Mouse (Mus musculus) heart, adult 9 months (tissue): Measurements from ENCODE around the gene Gpx4.

ENCODE experiments used
- DNase-seq, 2 experiments: peaks; one replicate each; pipeline ENCODE4 v3.0.0; 2022; ENCODE audit warnings: low spot score in 2 of 2

Gene Gpx4

DNA sequence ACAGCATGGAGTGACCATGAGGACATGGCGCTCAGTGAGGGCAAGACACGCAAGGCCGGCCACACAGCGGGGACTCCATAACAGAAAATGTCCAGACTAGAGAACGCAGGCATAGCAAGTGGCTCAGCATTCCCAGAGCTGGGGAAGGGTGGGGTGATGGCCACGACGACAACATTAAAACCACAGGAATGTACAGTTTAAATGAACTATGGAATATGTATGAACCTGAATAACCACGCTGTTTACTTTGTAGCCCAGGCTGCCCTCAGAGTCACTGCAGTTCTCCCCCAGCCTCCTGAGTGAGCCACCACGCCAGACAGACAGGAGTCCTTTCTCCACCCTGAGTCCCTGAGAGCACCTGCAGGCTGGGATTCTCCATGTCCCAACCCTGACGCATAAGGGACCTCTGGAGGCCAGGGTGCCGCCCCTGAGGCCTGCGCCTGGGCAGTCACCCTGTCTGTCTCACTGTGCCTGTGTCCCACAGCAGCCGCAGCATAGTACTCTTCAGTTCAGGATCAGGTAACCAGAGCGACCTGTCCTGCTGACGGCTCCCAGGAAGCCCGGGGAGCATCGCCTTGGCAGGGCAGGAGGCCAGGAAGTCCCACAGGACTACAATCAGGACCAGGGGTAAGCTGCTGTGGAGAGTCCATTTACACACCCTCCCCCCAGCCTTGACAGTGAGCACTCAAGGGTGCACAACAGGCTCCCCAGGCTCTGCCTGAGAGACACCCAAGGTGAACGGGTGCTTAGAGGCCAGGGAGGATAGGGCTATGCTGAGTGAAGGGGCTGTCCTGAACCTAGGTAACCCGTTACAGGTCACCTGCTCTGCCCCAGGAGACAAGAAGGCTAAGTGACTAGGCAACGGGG lies 25.9 kb downstream of the Gpx4 start:
- no peak for DNase-seq

DNA sequence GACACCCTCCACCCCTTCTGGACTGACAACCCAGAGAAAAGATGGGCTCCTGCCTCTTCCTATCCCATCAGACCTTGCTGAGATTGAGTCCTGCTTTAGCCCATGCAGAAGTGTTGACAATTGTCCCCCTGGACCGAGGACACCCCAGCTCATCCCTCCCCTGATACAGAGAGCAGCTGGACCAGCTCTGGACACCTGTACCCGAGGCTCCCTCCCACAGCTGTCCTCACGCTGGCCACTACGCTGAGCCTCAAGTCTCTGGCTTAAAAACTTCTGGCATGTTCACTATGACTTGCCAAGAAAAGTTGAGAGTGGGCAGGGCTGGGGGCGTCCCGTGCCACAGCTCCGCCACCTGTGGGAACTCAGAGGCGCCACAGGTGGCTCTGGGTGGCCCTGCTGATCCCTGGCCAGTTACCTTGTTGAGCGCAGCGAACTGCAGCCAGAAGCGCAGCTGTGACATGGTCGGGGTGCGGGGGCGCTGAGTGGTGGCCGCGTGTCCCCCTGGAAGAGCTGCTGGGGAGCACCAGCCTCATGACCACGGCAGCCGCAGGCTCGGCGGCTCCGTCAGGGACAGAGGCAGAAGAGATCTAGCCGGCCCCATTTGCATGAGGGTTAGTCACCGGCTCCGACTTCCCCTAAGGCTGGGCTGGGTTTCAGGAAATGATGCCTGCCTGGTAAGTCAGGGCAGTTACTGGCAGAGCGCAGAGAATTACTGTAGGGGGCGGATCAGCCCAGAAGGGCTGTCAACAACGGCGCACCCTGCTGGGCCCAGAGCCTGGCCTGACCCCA lies 28.0 kb downstream of the Gpx4 start:
- DNase-seq = peak; percentile 82 to 86

DNA sequence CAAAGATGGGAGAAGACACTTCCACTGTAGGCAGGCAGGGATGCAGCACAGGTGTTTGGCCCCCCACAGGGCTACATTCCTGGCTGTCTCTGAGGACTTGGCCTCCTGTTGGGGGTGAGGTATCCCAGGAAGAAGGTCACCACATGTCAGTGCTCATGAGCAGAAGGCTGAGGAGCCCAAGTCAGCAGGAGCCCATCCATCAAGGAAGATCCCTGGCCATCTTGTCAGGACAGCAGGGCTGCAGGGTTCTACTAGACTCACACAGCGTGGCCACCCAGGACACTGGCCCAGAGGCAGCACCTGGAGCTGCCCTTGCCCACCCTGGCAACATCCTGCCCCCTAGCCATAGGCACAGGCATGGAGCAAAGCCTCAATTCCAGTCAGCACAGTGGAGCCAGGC lies 29.0 kb downstream of the Gpx4 start:
- no peak for DNase-seq

DNA sequence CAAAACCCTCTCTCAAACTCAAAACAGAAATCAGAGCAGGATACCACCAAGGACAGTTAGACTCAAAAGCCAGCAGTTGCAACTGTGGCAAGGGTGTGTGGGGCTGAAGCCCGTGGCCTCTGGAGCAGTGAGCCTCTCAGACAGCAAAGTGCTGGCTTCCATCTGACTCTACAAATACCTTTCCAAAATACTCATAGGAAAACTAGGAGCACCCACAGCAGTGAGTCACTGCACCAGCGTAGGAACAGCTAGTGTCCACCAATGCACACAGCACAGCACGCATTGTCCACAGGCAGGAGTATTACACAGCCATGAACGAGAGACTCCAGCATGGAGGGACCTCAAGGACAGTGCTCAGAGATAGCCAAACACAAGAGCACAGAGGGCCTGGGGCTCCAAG lies 29.4 kb downstream of the Gpx4 start:
- DNase-seq = no peak

DNA sequence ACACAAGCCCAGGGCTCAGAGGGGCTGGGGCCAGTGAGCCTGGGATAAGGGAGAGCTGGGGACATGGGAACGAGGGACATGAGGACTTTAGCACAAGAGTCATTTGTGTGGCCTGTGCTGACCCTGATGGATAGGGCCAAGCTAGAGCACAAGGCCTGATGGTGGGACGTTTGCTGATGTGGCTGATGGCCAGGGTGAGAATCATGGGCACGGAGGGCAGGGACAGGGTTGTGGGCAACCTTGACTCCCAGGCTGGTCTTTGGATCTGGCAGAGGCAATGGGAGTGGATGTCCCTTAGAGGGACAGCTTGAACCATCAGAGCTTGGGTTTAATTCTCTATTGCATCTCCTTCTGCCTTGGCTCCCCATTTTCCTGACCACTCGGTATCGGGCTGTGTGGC lies 30.3 kb downstream of the Gpx4 start:
- DNase-seq = no peak

DNA sequence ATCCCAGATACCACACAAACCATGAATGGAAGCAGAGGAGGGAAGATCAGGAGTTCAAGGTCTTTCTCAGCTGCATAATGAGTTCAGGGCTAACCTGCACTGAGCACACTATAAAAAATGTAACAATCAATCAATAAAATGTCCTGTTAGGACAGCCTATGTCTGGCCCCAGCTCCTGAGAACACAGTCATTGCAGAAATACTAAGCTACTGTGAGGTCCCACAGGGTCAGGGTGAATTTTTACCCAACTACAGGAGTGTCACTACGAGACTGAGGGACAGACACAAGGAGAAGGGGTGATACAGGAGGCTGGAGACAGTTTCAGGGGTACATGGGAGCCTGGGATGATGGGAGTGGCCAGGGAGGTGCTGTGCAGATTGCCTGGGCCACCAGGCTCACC lies 31.4 kb downstream of the Gpx4 start:
- no peak for DNase-seq

DNA sequence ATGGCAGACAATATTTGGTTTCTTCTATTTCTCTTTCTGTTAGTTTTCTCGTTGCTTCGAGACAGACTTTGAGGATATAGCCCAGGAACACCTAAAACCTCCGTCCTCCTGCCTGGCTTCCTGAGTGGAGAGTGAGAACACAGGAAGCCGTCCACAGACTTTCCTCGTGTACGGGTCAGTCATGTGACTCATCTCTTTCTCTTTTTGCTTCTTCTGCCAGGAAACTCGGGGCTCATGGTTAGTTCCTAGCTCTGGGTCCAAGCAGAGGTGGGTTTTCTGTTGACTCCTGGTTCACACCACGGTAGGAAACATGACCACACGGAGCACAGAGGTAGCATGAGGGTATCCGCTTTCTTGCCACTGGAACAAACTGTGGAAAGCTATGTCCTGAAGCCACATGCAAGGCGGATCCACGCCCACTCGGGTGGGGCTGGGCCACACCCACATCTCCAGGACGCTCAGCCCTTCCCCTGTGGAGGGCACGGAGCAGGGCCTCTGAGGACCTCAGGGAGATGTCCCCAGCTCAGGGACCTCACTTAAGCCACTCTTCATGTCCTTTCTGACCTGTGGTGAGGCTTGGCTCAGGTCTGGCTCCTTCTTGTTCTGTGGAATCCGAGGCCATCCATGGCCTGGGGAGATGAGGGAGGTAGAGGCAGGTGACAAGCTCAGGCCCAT lies 33.6 kb downstream of the Gpx4 start:
- no peak for DNase-seq

DNA sequence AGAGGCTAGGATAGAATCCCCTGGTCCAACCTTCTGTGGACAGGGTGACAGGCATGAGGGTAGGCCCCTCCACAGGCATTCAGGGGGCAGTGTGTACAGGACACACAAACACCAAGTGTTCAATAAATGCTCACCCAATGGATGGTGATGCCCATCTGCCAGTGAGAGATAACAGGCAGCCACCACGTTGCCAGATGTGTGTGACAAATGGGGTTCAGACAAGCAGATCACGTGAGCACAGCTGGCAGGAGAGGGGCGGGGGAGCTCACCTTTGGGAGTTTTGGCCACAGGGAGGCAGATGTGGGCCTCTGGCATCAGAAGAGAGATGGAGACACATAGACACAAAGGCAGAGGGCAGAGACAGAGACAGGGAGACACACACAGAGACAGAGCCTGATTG lies 34.1 kb downstream of the Gpx4 start:
- no peak for DNase-seq

DNA sequence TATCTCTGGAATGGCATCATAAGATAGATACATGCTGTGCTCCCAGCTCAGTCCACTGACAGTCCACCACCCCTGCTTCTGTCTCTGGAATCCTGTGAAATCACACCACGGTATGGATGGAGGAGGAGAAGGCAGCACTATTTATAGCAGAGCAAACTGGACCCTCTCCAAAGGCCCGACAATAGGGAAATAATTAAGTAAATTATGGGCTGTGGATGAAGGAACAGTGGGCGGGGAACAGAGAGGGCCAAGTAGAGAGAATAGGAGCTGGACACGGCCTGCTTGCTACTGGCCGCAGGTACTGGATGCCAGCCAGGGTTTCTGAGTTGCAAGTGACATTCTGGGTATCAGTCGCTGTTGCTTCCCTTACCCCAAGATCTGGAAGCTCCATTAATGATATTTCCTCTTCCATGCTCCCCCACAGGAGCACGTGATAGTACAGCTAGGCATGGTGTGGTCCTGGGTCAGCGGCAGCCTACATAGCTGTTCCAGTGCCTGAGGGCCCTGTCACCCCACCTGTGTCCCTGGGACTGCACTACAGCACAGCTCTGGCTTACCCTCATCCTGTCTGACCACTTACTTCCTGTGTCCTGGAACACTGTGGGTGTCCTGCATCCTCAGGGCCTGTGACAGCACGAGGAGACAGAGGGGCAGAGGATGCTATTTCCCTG lies 38.0 kb downstream of the Gpx4 start:
- no peak for DNase-seq

DNA sequence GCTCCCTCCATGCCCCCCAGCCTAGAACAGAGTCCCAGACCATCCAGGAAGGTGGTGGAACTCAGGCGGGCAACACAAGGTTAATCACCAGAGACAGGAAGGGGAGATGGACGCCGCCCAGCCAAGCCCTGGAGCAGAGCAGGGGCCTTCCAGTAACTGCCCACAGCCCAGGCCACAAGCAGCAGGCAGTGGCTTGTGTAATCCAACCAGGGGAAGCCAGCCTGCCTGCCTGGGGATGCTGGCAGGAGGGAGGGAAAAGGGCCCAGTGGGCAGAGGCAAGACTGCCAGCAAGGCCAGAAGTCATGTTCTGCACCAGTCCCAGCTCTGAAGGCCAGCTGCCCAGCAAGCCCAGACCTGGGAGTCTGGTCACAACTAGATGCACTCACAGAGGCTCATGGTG lies 39.9 kb downstream of the Gpx4 start:
- no peak for DNase-seq

DNA sequence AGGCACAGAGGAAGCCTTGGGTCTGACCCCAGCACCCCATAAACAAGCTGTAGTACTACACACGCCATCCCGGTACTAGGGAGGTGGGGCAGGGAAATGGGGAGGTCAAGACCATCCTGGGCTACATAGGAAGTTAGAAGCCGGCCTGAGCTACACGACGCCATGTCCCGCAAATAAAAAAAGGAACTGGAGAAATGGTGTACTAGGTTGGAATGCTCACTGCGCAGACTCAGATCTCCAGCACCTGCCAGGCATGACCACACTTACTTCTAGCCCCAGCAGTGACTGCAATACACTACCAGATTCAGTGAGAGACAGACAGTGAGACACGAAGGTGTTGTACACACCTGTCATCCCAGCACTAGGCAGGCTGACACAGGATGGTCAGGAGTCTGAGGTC lies 40.5 kb downstream of the Gpx4 start:
- DNase-seq = no peak

DNA sequence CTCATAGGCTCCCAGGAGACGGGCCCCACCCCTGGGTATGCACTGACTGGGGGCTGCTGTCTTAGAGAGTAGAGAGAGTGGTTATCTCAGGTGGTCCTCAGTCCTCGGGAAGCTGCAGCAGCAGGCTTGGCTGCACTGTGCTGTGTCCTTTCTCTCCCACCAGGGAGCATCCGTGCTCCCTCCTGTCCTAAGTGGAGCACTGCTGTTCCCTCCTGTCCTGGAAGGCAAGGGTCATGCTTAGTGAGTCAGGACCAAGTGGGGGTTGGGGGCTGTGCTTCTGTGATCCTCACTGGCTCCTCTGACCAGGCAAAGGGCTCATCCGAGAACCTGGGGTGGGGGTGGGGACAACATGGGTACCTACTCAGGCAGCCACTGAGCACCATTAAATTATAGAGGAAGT lies 42.2 kb downstream of the Gpx4 start:
- no peak for DNase-seq

DNA sequence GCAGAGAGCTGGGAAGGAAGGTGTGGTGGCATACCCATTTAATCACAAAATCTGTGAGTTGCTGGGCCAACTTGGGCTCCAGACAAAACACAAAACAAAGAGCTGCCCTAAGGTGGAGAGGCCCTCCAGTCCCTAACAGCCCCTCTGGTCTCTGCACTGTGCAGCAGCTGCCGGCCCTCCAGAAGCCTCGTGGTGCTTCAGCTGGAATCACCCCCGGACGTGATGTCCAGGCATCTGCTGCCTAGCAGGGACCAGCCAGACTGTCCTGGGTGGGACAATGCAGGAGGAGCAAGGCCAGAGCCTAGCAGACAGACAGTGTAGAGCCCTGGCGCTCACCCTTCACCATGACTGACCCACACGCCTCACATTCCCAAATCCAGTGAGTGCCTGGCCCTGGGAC lies 44.6 kb downstream of the Gpx4 start:
- DNase-seq = no peak

DNA sequence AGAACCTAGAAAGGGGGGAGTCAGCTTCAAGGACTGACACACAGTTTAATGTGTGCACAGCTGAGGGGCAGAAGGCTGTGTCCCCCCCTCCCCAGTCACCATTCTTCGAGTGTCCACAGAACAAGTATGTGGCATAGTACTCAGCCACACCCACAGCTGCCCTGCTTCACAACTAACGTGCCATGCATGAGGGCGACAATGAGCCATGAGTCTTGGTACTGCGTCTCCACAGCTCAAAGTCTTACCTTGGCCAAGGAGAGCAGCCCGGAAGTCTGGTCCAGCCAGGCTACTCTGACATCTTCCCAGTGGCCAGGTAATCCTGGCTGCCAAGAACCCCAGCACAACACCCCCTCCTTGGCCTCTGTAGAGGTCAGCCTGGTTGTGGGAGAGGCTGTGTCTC lies 45.7 kb downstream of the Gpx4 start:
- DNase-seq = no peak

DNA sequence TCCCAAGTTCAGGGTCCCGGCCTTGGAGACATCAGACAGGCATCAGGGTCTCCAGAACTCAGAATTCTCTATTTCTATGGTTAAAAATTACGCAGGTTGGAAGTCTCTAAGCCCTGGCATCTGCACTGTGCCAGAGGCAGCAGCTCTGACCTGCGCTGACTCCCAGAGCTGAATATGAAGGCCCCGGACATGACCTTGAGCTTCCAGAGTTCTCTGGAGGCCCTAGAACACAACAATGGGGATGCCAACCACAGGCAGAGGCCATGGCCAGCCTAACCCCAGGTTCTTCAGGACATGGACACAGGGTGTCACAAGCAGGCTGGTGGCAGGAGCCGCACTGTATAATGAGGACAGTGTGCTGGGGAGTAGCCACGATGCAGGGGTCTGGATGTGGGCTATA lies 47.1 kb downstream of the Gpx4 start:
- peak in 1 of 2 experiments; percentile 23 for DNase-seq

DNA sequence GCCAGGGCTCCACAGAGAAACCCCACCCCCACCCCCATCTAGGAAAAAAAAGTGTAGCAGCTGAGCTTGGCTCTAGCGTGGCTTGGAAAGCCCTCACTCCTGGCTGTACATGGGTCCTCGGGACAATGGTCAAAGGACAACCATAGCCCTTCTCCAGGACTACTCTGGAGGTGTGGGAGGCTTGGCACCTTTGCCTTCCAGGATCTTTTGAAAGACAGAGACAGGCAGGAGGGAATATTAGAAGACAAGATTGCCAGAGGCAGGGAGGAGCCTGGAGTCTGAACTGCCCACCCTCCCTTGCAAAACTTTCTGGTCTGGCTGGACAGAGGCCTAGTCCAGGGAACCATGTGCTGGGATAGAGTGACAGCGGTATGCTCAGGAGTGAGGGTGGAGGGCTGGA lies 47.7 kb downstream of the Gpx4 start:
- DNase-seq = no peak

DNA sequence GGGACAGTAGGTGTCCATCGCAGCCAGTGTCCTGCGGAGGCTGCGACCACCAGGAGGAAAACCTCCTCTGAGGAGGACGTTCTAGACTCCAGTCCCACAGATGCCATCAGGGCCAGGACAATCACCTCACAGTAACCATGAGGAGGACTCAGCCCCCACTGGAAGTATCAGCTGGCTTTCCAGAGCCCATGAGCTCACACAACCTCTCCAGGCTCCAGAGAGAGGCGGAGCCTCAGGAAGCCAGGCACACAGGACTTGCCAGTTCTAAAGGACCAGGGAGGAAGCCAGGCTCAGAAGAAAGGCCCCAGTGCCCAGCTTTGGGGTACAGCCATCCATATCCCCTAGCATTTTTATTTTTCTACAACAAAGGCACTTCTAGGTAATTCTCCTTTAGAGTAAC lies 48.6 kb downstream of the Gpx4 start:
- DNase-seq = no peak

DNA sequence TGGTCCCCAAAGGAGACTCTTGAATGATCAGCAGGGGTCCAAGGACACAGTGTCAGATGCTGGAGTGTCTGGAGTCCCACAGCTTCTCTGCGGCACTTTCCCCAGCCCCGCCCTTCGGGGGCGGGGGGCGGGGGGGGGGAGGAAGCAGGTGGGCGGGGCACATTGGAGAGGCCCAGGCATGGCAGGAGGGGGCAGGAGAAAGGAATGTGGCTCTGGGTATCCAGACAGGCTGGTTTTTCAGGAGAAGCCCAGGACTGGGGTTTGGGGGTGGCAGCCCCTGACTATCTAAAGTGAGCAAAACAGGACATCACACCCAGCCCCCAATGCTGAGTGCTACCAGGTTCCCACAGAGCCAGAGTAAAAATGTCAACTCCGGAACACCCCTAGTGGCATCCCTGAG lies 50.3 kb downstream of the Gpx4 start:
- no peak for DNase-seq

DNA sequence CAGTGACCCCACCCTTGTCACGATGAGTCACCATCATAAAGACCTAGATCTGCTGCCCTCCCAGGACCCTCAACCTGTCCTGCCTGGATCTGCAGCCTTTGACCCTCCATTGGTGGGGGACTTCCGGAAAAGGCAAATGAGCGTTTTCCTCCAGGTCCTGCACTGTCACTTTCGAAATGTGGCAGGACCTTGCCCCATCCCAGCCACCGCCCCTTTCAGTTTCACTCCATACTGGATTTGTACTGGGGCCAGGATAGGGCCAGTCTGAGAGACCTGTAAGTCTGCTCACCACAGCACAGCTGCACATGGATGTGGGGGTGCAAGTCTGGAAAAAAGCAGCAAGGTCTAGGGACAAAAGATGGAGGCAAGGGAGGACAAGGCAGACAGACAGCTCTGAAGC lies 51.7 kb downstream of the Gpx4 start:
- DNase-seq = no peak

DNA sequence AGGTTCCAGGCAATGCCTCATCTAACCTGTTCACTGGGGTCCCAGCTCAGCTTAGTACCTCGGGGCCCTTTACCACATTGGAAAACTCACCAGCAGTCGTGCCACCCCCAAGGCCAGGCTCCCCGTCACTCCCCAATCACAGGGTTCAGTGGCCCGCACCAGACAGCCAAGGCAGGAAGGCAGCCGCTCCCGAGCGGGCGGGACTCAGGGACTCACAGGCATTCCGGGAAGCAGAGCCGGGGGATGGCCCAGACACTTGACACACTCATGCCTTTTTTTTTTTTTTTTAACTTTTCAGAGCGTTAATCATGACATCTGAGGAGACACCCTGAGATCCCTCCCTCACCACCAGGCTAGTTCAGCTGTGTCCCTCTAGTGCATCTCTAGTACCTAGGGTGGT lies 54.0 kb downstream of the Gpx4 start:
- peak in 1 of 2 experiments; percentile 28 for DNase-seq

DNA sequence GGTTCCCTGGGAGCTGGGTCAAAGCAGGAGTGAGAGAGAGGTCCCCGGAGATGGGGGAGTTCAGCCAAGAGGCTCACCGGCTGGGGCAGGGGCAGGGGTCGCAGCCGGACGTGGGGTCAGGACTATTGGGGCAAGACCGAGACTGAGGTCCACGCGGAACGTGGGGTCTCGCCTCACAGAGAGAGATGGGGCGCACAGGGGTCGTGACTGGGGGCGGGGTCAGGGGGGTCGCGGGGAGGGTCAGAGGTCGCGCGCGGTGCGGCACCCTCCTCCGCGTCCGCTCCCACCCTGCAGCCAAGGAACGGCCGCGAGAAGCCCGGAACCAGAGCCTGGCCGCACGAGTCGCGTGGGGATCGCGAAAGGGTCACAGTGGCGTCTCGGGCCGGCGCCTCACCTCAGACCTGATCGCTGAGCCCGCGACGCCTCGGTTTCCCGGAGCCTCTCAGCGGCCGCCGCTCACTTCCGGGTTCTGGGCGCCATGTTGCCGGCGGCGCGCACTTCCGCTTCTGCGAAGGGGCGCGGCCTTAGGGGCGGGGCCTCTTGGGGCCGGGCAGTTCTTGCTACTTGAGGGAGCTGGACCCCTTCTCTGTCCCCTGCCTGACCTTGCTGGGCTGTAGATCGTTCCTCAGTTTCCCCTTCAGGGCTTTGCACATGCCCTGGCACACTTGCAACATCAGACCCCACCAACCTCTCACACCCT lies 55.4 kb downstream of the Gpx4 start:
- peak; percentile 81 to 87 for DNase-seq

DNA sequence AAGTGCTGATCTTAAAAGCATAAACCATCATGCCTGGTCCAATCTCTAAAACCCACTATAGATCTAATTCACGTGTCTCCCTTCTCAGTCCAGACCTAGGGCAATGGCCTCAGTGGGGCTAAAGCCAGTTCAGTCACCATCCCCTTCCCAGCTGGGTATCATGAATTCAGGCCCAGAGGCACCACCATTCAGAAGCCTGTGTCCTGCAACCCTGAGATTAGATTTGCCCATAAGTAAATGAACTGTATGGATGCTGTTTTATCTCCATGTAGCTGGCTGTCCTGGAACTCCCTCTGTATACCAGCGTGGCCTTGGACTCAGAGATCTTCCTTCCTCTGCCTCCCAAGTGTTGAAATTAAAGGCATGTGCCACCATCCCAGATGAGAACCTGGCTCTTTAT lies 56.1 kb downstream of the Gpx4 start:
- DNase-seq = no peak
